Mouse (Mus musculus) lung, adult 18-20 months (tissue): Measurements from ENCODE around the gene 4932411N23Rik.
"Not testable (repeated sequence)": the region's sequence is repeated elsewhere in the genome, so short reads cannot be mapped to it uniquely, and the experiment has no call there.

Experiments
- DNase-seq, 2 experiments: peaks; one replicate each; pipeline ENCODE4 v3.0.0; 2022; ENCODE audit warnings: mixed read lengths in 2 of 2

Gene 4932411N23Rik

GRCm38 (mm10) chrX:126815768-126816167, at the start of gene 4932411N23Rik:
Gene 4932411N23Rik (minus strand): TSS chrX:126815868.
- no peak for DNase-seq

- no peak for DNase-seq
These were observed 35.8 kb downstream of the 4932411N23Rik start for GRCm38 (mm10) chrX:126779895-126780294.

- not testable (repeated sequence) for DNase-seq
These were observed 38.0 kb downstream of the 4932411N23Rik start for GRCm38 (mm10) chrX:126777643-126778042.

GRCm38 (mm10) chrX:126774846-126775245, 40.8 kb downstream of the 4932411N23Rik start:
- not testable (repeated sequence) for DNase-seq

- DNase-seq: not testable (repeated sequence)
These were observed 42.2 kb downstream of the 4932411N23Rik start for GRCm38 (mm10) chrX:126773511-126773910.
